Mouse (Mus musculus): Measurements from ENCODE around the gene Psmf1.

DNA sequence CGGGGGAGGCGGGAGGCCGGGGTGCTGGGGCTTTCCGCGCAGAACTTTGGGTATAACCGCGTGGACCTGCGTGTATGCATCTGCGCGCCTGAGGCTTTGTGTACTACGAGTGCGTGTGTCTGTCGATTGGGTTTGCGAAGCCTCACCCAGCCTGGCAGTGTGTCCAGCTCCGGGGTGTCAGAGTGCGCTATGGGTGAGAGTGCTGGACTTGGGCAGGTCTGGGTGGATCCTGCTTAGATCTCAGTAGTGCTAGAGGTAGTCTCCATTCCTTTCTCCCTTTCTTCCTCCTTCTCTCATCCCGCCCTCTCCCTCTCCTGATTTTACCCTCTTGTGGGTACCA is 41.2 kb downstream of the Psmf1 start:
- TF ChIP-seq CTCF (IDR thresholded peaks at IDR 0.05; ENCODE audit: low read depth): no peak
- no peak for TF ChIP-seq EP300 (IDR thresholded peaks at IDR 0.05; ENCODE audit: low read depth)
